Mouse (Mus musculus): ENCODE data around the gene Olfr1037. TPM values are rescaled to one million over a fixed set of nuclear protein-coding genes. Genes with fewer than 3 reads are reported as not detected.

The Olfr1037 gene
- polyA plus RNA-seq, 1 experiment from 2014 or later, result not detected

Other genes starting within 250 kb of the Olfr1037 start
- not detected in 2 replicates for gene Olfr1019, start 241.9 kb downstream of the Olfr1037 start, polyA plus RNA-seq (2014; fragmentation: Nextera tagmentation; extraction: Ambion mirVana)
- not detected in 2 replicates for gene Olfr1020, start 240.4 kb downstream of the Olfr1037 start, polyA plus RNA-seq (2014; fragmentation: Nextera tagmentation; extraction: Ambion mirVana)
- gene Olfr1022, start 218.8 kb downstream of the Olfr1037 start, polyA plus RNA-seq (2014; fragmentation: Nextera tagmentation; extraction: Ambion mirVana), result not detected in 2 replicates
- gene Olfr1023, start 201.7 kb downstream of the Olfr1037 start, polyA plus RNA-seq (2014; fragmentation: Nextera tagmentation; extraction: Ambion mirVana), result not detected in 2 replicates
- gene Olfr1024, start 182.3 kb downstream of the Olfr1037 start, polyA plus RNA-seq (2014; fragmentation: Nextera tagmentation; extraction: Ambion mirVana), result not detected in 2 replicates
- gene Olfr1025-ps1, start 172.2 kb downstream of the Olfr1037 start, polyA plus RNA-seq (2014; fragmentation: Nextera tagmentation; extraction: Ambion mirVana), result not detected in 2 replicates
- not detected in 2 replicates for gene Olfr1026, start 165.8 kb downstream of the Olfr1037 start, polyA plus RNA-seq (2014; fragmentation: Nextera tagmentation; extraction: Ambion mirVana)
- not detected in 2 replicates for gene Olfr1028, start 136.9 kb downstream of the Olfr1037 start, polyA plus RNA-seq (2014; fragmentation: Nextera tagmentation; extraction: Ambion mirVana)
- not detected in 2 replicates for gene Olfr1029, start 113.5 kb downstream of the Olfr1037 start, polyA plus RNA-seq (2014; fragmentation: Nextera tagmentation; extraction: Ambion mirVana)
- not detected in 2 replicates for gene Olfr1030, start 108.1 kb downstream of the Olfr1037 start, polyA plus RNA-seq (2014; fragmentation: Nextera tagmentation; extraction: Ambion mirVana)
- not detected in 2 replicates for gene Olfr1031, start 97.1 kb downstream of the Olfr1037 start, polyA plus RNA-seq (2014; fragmentation: Nextera tagmentation; extraction: Ambion mirVana)
- not detected in 2 replicates for gene Olfr1032, start 81.8 kb downstream of the Olfr1037 start, polyA plus RNA-seq (2014; fragmentation: Nextera tagmentation; extraction: Ambion mirVana)
- 0.22 TPM in 1 of 2 replicates, not detected in the other for gene Olfr1033, start 66.8 kb downstream of the Olfr1037 start, polyA plus RNA-seq (2014; fragmentation: Nextera tagmentation; extraction: Ambion mirVana)
- not detected in 2 replicates for gene Olfr1034, start 41.5 kb downstream of the Olfr1037 start, polyA plus RNA-seq (2014; fragmentation: Nextera tagmentation; extraction: Ambion mirVana)
- not detected in 2 replicates for gene Olfr1036, start 13.4 kb downstream of the Olfr1037 start, polyA plus RNA-seq (2014; fragmentation: Nextera tagmentation; extraction: Ambion mirVana)
- not detected in 2 replicates for gene Olfr1039, start 48.5 kb upstream of the Olfr1037 start, polyA plus RNA-seq (2014; fragmentation: Nextera tagmentation; extraction: Ambion mirVana)
- not detected in 2 replicates for gene Olfr1040, start 59.3 kb upstream of the Olfr1037 start, polyA plus RNA-seq (2014; fragmentation: Nextera tagmentation; extraction: Ambion mirVana)
- gene Olfr1042, start 74.5 kb upstream of the Olfr1037 start, polyA plus RNA-seq (2014; fragmentation: Nextera tagmentation; extraction: Ambion mirVana), result not detected in 2 replicates
- not detected in 2 replicates for gene Olfr1043, start 80.1 kb upstream of the Olfr1037 start, polyA plus RNA-seq (2014; fragmentation: Nextera tagmentation; extraction: Ambion mirVana)
- not detected in 2 replicates for gene Olfr1044, start 90.4 kb upstream of the Olfr1037 start, polyA plus RNA-seq (2014; fragmentation: Nextera tagmentation; extraction: Ambion mirVana)
- gene Olfr52, start 98.3 kb upstream of the Olfr1037 start, polyA plus RNA-seq (2014; fragmentation: Nextera tagmentation; extraction: Ambion mirVana), result not detected in 2 replicates
- not detected in 2 replicates for gene Olfr1045, start 115.6 kb upstream of the Olfr1037 start, polyA plus RNA-seq (2014; fragmentation: Nextera tagmentation; extraction: Ambion mirVana)
- gene Olfr1046, start 131.9 kb upstream of the Olfr1037 start, polyA plus RNA-seq (2014; fragmentation: Nextera tagmentation; extraction: Ambion mirVana), result not detected in 2 replicates
- gene Olfr1047, start 144.0 kb upstream of the Olfr1037 start, polyA plus RNA-seq (2014; fragmentation: Nextera tagmentation; extraction: Ambion mirVana), result not detected in 2 replicates
- not detected in 2 replicates for gene Olfr1048, start 152.9 kb upstream of the Olfr1037 start, polyA plus RNA-seq (2014; fragmentation: Nextera tagmentation; extraction: Ambion mirVana)
- gene Olfr1049, start 170.9 kb upstream of the Olfr1037 start, polyA plus RNA-seq (2014; fragmentation: Nextera tagmentation; extraction: Ambion mirVana), result not detected in 2 replicates
- not detected in 2 replicates for gene Olfr1051, start 191.7 kb upstream of the Olfr1037 start, polyA plus RNA-seq (2014; fragmentation: Nextera tagmentation; extraction: Ambion mirVana)
- not detected in 2 replicates for gene Olfr1052, start 205.1 kb upstream of the Olfr1037 start, polyA plus RNA-seq (2014; fragmentation: Nextera tagmentation; extraction: Ambion mirVana)
- not detected in 2 replicates for gene Olfr1053, start 227.9 kb upstream of the Olfr1037 start, polyA plus RNA-seq (2014; fragmentation: Nextera tagmentation; extraction: Ambion mirVana)
- gene Olfr1054, start 248.0 kb upstream of the Olfr1037 start, polyA plus RNA-seq (2014; fragmentation: Nextera tagmentation; extraction: Ambion mirVana), result not detected in 2 replicates

All from hindbrain, embryonic 14.5 days (tissue).